11 mouse cellular contexts compared by ENCODE assay signal in genomic region chr9:120884726-120885125, GRCm38 (mm10). TPM values are rescaled to one million over a fixed set of nuclear protein-coding genes. Genes with fewer than 3 reads are reported as not detected.
DNase-seq lines count a peak whose midpoint lies in the region; ATAC-seq lines count a peak whose summit lies in the region.
"Had no signal": no experiment of that assay in that cellular context is flagged by ENCODE, and none has a peak within 500 bp of the region (broad histone marks: within the 10 kb centered on the region; RNA-seq: fewer than 3 reads in every experiment).

No protein-coding gene starts in this region.

- no peaks in the 10 kb centered on the region for H3K9me3 ChIP-seq in stomach, embryonic 16.5 days (replicated peaks; ENCODE audit: control insufficient read depth, low read length)

- 40% methylated on average over 10 of the region's 10 CpGs for WGBS in stomach, embryonic 16.5 days

- peak; percentile 27 for DNase-seq in embryo, embryonic 11 days
- no peak for DNase-seq in embryo, embryonic 10 days (ENCODE audit: low spot score)
- peak; percentile 30 to 39 for DNase-seq in left cerebral cortex, postnatal 25 days (ENCODE audit: low spot score in 2 of 2)
- no peak for DNase-seq in left cerebral cortex, postnatal 36 days (ENCODE audit: low spot score in 2 of 2)
- peak; percentile 58 to 60 for DNase-seq in layer of hippocampus, adult 8-10 months (ENCODE audit: low spot score in 2 of 2)
- no peak for DNase-seq in heart, postnatal 10 days
- DNase-seq: adrenal gland, adult 8-10 months; cerebellum, adult 9-11 months had no signal

- no peak overlapping the region for H3K9ac ChIP-seq in stomach, embryonic 16.5 days (ENCODE audit: low read length)

- peak overlapping the region; percentile 44 for H3K27ac ChIP-seq in stomach, embryonic 16.5 days (ENCODE audit: low read length)

- H3K36me3 ChIP-seq in stomach, embryonic 16.5 days (ENCODE audit: control insufficient read depth, insufficient read depth, low read length), result no peaks in the 10 kb centered on the region

- intact Hi-C loops in left cerebral cortex, postnatal 25 days (cut with DNase I), result no loop called here
- intact Hi-C loops in left cerebral cortex, postnatal 36 days (cut with DNase I), result loop anchor here (5.0 kb wide), 2 partner anchors 48 to 87 kb away; no protein-coding TSS in a partner anchor
- intact Hi-C loops in heart, postnatal 10 days (cut with DNase I), result no loop called here

- H3K4me1 ChIP-seq in stomach, embryonic 16.5 days (ENCODE audit: control insufficient read depth, insufficient read depth, low read length), result 0 out of 2 replicates have a peak, but pooled peaks cover 12% of the 10 kb centered on the region

- no peaks in the 10 kb centered on the region for H3K27me3 ChIP-seq in stomach, embryonic 16.5 days (ENCODE audit: control insufficient read depth, insufficient read depth, low read length)

- peak; percentile 70; the same call in 1 of the 2 replicates for ATAC-seq in stomach, embryonic 16.5 days (ENCODE audit: insufficient read depth, low FRiP score)
- no peak for ATAC-seq in megakaryocyte-erythroid progenitor cell, adult 5-6 weeks (replicated peaks; ENCODE audit: low FRiP score, low TSS enrichment, poor library complexity, severe bottlenecking)
- ATAC-seq: lung, postnatal 0 days had no signal

- H3K4me2 ChIP-seq in stomach, embryonic 16.5 days (ENCODE audit: low read depth, low read length), result no peak overlapping the region

- no peak overlapping the region for H3K4me3 ChIP-seq in stomach, embryonic 16.5 days (replicated peaks; ENCODE audit: low read length)

RNA-seq across cellular contexts. Expression of gene Ctnnb1, which starts 44.3 kb away (rescaled TPM):
- 100 to 1,000 TPM; 590 to 599 TPM for total RNA-seq in left cerebral cortex, postnatal 25 days (2021)
- 100 to 1,000 TPM; 487 to 491 TPM for total RNA-seq in left cerebral cortex, postnatal 36 days (2021)
- total RNA-seq in layer of hippocampus, adult 8-10 months (2022), result 100 to 1,000 TPM; 528 to 559 (median 551) TPM
- polyA plus RNA-seq in stomach, embryonic 16.5 days (2015; fragmentation: Nextera tagmentation; extraction: Ambion mirVana), result 486 and 539 TPM in 2 replicates
- 100 to 1,000 TPM; 624 to 701 TPM for total RNA-seq in heart, postnatal 10 days (2021)
- total RNA-seq in megakaryocyte-erythroid progenitor cell, adult 5-6 weeks (2014; fragmentation: Nextera tagmentation), result 290 and 302 TPM in 2 replicates
- total RNA-seq in megakaryocyte-erythroid progenitor cell, adult 5-6 weeks (2017), result 475 and 509 TPM in 2 replicates

Comparison
In these comparisons a context has a peak if more than half of its experiments do, and no peak if none do; other contexts are left out.
1. DNase-seq: peak in embryo, embryonic 11 days (single experiment), left cerebral cortex, postnatal 25 days (2 of 2) and layer of hippocampus, adult 8-10 months (2 of 2); none in embryo, embryonic 10 days (single experiment), left cerebral cortex, postnatal 36 days (0 of 2) and heart, postnatal 10 days (0 of 2).